Mouse (Mus musculus) kidney, embryonic 16.5 days (tissue): ENCODE results near the gene Chd2. TPM values are rescaled to one million over a fixed set of nuclear protein-coding genes. Genes with fewer than 3 reads are reported as not detected.

ENCODE experiments used
- ATAC-seq: fragments of 200-750 bp; cut with Nextera tagmentation; 2 replicates; pipeline ENCODE4 v1.8.0; 2017; ENCODE audit warnings: moderate TSS enrichment; ENCODE audit not compliant: low FRiP score, low TSS enrichment
- H3K27ac ChIP-seq: fragments of 300-500 bp; sonication (generic); 2 replicates; pipeline ENCODE4 v1.5.1; 2014; ENCODE audit warnings: low read length
- H3K27me3 ChIP-seq: fragments of 300-500 bp; sonication (generic); 2 replicates; pipeline ENCODE4 v1.6.1; 2014; ENCODE audit warnings: low read length, control low read depth, mixed read lengths; ENCODE audit not compliant: insufficient read depth
- H3K36me3 ChIP-seq: fragments of 300-500 bp; sonication (generic); 2 replicates; pipeline ENCODE4 v1.6.1; 2014; ENCODE audit warnings: low read length, control low read depth, mixed read lengths; ENCODE audit not compliant: insufficient read depth
- H3K4me1 ChIP-seq: fragments of 300-500 bp; sonication (generic); 2 replicates; pipeline ENCODE4 v1.6.1; 2014; ENCODE audit warnings: low read length, control low read depth, mixed read lengths; ENCODE audit not compliant: insufficient read depth
- H3K4me2 ChIP-seq: fragments of 300-500 bp; sonication (generic); replicated peaks from 2 replicates; pipeline ENCODE4 v1.6.1; 2014; ENCODE audit warnings: low read depth, low read length
- H3K4me3 ChIP-seq: fragments of 300-500 bp; sonication (generic); 2 replicates; pipeline ENCODE4 v1.5.1; 2014; ENCODE audit warnings: mild to moderate bottlenecking, low read length
- H3K9ac ChIP-seq: fragments of 300-500 bp; sonication (generic); replicated peaks from 2 replicates; pipeline ENCODE4 v1.6.1; 2014; ENCODE audit warnings: low read length
- H3K9me3 ChIP-seq: fragments of 300-500 bp; sonication (generic); 2 replicates; pipeline ENCODE4 v1.6.1; 2016; ENCODE audit warnings: low read length, control low read depth
- WGBS: fragments of 180-500 bp; shearing (Covaris S2); extraction: QIAGEN DNeasy Blood & Tissue Kit; methylation state at CpG from one replicate; pipeline ENCODE4 v1.1.7; 2014; 5-methylcytosine and 5-hydroxymethylcytosine counted together
- polyA plus RNA-seq: library from polyadenylated mRNA; unstranded; fragments of >200 nt; fragmentation: Nextera tagmentation; extraction: Ambion mirVana; gene quantifications from 2 replicates; pipeline ENCODE4 v1.2.1, GENCODE M21; 2015

Gene Chd2
- polyA plus RNA-seq, 1 experiment from 2014 or later: 45.3 TPM

DNA sequence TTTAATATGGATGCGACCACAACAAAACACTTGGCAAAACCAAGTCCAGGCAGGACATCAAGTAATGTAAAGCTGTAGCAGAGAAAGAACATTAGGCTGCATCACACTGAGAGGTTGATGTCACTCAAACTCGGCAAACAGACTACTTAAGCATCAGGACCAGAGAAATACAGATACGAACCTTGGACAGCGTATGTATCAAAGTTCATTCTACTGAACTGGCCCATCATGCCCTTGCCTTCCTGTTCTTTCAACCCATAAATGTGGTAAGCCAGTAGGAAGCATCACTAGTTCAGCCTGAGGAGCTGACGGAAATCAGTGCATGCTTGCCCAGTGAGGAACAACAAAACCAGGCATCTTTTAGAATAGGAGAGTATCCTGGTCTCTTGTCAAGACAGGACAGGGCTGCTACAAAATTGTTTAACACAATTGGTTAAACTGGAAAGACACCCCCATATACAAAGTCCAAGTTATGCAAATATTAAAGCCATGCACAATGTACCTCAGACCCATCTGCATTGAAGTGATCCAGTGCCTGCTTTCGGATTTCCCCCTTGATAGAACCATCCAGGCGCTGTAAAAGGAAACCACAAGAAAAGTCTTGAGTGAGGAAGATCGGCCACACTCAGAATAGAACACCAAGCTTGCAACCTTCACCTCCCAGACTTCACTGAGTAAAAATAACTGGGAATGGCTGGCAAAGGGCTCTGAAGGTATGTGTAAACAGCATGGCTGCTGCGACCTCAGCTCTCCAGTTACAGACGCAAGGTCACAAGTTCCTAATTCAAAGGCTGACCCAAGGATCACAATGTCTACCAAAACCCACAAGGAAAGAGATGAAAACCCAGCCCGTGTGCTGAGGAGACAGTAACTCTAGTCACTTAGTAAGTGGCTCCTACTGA, 63.2 kb downstream of the Chd2 start:
- H3K27me3 ChIP-seq: no peaks in the 10 kb centered on the region
- H3K27ac ChIP-seq: no peak overlapping the region
- WGBS: 76% methylated on average over 11 of the region's 11 CpGs
- no peak overlapping the region for H3K4me3 ChIP-seq
- no peak overlapping the region for H3K9ac ChIP-seq
- H3K9me3 ChIP-seq: no peaks in the 10 kb centered on the region
- peaks cover 76% of the 10 kb centered on the region for H3K36me3 ChIP-seq
- H3K4me2 ChIP-seq: no peak overlapping the region
- no peak for ATAC-seq
- H3K4me1 ChIP-seq: no peaks in the 10 kb centered on the region

DNA sequence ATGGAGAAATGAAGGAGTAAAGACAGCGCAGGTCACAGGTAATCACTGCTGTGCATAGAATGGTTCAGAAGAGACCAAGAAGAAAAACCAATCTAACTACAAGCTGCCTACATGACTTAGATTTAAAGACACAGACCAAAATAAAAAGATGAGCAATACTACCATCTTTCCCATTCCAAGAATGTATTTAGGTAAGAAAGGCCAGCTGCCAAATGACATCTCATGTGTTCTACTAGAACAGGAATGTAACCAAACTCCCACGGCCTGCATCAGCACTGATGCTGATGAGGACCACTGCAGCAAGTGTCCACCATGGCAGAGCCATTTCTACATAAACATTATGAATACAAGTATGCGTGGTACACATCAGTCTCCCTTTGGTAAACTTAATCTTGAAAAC, 73.9 kb downstream of the Chd2 start:
- Histone ChIP-seq H3K36me3 (peaks cover 79% of the 10 kb centered on the region), H3K27ac (no peak overlapping the region), H3K9ac (no peak overlapping the region), H3K27me3 (no peaks in the 10 kb centered on the region), H3K4me1 (no peaks in the 10 kb centered on the region), H3K9me3 (no peaks in the 10 kb centered on the region), H3K4me3 (no peak overlapping the region), H3K4me2 (no peak overlapping the region)
- 94% methylated on average over 3 of the region's 3 CpGs for WGBS
- ATAC-seq: no peak

DNA sequence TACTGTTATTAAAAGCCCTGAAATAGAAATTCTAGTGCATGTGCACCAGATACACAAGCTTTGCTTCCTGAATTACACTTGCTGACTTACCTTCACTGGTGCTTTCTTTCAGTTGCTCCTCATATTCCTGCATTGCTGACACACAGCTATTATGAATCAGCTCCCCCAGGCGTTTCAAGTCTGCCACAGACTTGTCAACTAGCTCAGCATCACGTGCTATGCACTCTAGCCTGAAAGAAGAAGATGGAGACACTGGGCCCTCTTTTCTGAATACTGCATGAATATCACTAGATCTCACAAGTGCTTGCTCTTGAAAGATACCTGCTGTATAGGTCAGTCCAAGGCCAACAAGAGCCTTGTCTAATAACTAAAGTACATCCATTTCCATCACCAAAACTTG, 78.1 kb downstream of the Chd2 start:
- Histone ChIP-seq H3K4me1 (no peaks in the 10 kb centered on the region), H3K4me2 (no peak overlapping the region), H3K9me3 (no peaks in the 10 kb centered on the region), H3K36me3 (peaks cover 83% of the 10 kb centered on the region), H3K4me3 (no peak overlapping the region), H3K9ac (no peak overlapping the region), H3K27ac (no peak overlapping the region), H3K27me3 (no peaks in the 10 kb centered on the region)
- 85% methylated on average over 2 of the region's 2 CpGs for WGBS
- no peak for ATAC-seq

DNA sequence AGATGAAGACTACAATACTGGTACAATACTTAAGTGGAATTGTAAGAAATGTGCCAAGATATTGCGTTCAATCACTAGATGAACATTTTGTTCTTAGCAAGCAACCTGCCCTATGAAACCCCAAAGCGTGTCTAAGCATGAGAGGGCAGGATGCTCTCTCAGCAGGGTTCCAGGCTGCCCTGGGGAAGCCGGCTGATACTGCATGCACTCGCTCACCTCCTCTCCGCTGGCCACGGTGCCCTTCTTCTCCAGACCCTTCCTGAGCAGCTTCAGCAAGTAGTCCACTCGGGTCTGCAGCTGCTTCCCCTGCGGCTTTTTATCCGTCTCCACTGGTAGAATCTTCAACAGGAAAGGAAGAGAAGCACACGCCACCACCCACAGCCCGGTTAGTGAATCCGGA, 87.5 kb downstream of the Chd2 start:
- ATAC-seq: no peak
- H3K4me2 ChIP-seq: no peak overlapping the region
- no peaks in the 10 kb centered on the region for H3K4me1 ChIP-seq
- no peak overlapping the region for H3K27ac ChIP-seq
- H3K9ac ChIP-seq: no peak overlapping the region
- H3K27me3 ChIP-seq: no peaks in the 10 kb centered on the region
- H3K36me3 ChIP-seq: peaks cover 78% of the 10 kb centered on the region
- no peaks in the 10 kb centered on the region for H3K9me3 ChIP-seq
- no peak overlapping the region for H3K4me3 ChIP-seq
- 91% methylated on average over 12 of the region's 12 CpGs for WGBS

DNA sequence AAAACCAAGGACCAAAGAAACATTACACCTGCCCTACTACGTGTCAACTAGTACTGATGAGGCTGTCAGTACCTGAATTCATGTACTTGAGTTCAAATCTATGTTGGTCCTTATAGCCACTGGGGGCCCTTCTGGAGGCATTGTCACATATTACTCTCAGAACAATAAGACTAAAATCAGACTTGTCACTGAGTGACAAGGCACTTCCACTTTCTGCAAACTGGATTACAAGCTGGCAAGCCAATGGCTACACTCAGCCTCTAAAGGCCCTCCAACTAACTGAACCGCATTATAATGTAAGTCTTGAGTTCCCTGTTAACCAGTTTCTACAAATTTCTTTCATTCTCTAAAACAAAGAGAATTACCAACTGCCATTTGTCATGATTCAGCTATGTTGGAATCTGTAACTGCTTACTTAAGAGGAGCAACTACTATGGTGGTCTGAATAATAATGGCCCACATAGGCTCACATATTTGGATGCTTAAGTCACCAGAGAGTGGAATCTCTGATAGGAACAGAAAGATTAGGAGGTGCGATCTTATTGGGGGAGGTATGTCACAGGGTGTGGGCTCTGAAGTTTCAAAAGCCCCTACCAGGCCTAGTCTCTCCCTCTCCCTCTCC, 89.3 kb downstream of the Chd2 start:
- 96% methylated on average over 3 of the region's 3 CpGs for WGBS
- peaks cover 82% of the 10 kb centered on the region for H3K36me3 ChIP-seq
- ATAC-seq: no peak
- no peaks in the 10 kb centered on the region for H3K4me1 ChIP-seq
- no peak overlapping the region for H3K4me2 ChIP-seq
- H3K4me3 ChIP-seq: no peak overlapping the region
- H3K9ac ChIP-seq: no peak overlapping the region
- H3K9me3 ChIP-seq: no peaks in the 10 kb centered on the region
- no peaks in the 10 kb centered on the region for H3K27me3 ChIP-seq
- no peak overlapping the region for H3K27ac ChIP-seq

DNA sequence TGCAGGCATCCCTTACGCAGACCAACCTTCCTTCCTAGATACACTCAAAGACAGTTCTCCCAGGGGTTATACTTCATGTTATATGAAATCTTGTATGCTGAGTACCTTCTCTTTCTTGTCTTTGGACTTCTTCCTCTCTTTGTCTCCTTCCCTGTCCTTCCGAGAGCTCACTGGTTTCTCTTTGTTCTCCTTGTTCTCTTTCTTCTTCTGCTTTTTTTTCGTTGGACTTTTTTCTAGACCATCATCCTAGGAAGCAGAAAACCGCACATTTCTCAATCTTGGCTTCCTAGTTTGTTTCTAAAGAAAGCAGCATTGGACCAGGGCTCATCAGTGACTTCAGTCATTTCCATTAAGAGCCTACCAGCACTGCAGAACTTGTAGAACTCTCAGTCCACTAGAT, 90.0 kb downstream of the Chd2 start:
- H3K9ac ChIP-seq: no peak overlapping the region
- H3K4me1 ChIP-seq: no peaks in the 10 kb centered on the region
- no peak overlapping the region for H3K4me3 ChIP-seq
- no peak overlapping the region for H3K4me2 ChIP-seq
- H3K9me3 ChIP-seq: no peaks in the 10 kb centered on the region
- no peak for ATAC-seq
- no peaks in the 10 kb centered on the region for H3K27me3 ChIP-seq
- no peak overlapping the region for H3K27ac ChIP-seq
- WGBS: 97% methylated on average over 4 of the region's 4 CpGs
- peaks cover 85% of the 10 kb centered on the region for H3K36me3 ChIP-seq

DNA sequence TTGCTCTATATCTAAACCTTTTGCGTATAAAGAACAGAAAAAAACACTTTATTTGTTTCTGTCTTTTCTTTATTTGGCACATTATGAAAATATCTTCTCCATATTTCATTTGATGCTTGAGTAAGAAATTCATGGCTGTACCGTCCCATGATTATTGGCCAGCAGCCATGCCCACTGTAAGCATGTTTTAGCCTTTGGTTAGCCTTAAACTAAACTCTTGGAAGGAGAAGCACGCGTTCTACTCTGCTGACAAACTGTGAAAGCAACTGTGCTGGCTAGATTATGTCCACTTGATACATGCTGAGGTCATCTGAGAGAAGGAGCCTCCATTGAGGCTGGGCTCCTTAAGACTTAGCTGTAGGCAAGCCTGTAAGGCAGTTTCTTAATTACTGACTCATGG, 99.4 kb downstream of the Chd2 start:
- H3K9ac ChIP-seq: no peak overlapping the region
- no peaks in the 10 kb centered on the region for H3K4me1 ChIP-seq
- WGBS: 94% methylated on average over 4 of the region's 4 CpGs
- peaks cover 87% of the 10 kb centered on the region for H3K36me3 ChIP-seq
- H3K4me2 ChIP-seq: no peak overlapping the region
- H3K9me3 ChIP-seq: no peaks in the 10 kb centered on the region
- H3K27ac ChIP-seq: no peak overlapping the region
- no peak for ATAC-seq
- H3K27me3 ChIP-seq: no peaks in the 10 kb centered on the region
- H3K4me3 ChIP-seq: no peak overlapping the region

DNA sequence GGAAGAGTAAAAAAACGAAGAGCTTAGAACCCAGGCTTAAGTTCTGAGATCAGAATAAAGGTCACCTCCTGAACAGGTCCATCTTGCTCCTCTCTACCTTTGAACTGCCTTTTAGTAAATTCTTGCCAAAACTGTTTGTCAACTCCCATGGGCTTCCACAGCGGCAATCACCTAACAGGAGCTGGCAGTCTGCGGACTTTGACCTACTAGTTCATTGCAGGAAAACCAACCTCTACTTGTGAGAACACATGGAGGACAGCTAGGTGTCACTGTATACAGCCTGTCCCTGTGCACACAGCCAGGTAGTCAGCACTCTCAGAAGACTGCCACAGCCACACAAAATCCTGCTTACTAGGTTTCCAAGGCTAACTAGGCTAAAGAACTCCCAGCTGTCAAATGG, 99.8 kb downstream of the Chd2 start:
- ATAC-seq: no peak
- Histone ChIP-seq H3K27ac (no peak overlapping the region), H3K4me3 (no peak overlapping the region), H3K36me3 (peaks cover 83% of the 10 kb centered on the region), H3K9me3 (no peaks in the 10 kb centered on the region), H3K27me3 (no peaks in the 10 kb centered on the region), H3K9ac (no peak overlapping the region), H3K4me2 (no peak overlapping the region), H3K4me1 (no peaks in the 10 kb centered on the region)
- 98% methylated on average over 3 of the region's 3 CpGs for WGBS

DNA sequence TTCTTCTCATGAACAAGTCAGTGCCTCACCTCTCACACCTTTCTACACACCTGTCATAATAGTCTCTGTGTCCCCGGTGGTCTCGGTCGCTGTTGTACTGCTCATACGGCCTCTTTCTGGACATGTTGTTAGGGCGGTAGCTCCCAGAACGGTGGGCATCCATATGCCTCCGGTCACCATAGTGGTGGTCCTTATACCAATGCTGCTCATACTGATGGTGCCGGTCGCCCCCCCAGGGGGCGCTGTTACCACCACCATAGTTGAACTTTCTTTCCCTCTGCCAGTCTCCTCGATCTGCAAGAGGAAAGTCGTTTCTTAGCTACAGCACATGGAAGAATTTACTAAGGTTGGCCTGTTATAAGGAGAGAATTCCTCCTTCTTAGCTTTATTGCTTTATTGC, 105.9 kb downstream of the Chd2 start:
- peaks cover 62% of the 10 kb centered on the region for H3K36me3 ChIP-seq
- H3K27me3 ChIP-seq: no peaks in the 10 kb centered on the region
- no peak overlapping the region for H3K4me3 ChIP-seq
- no peak overlapping the region for H3K9ac ChIP-seq
- H3K27ac ChIP-seq: no peak overlapping the region
- no peaks in the 10 kb centered on the region for H3K9me3 ChIP-seq
- no peak overlapping the region for H3K4me2 ChIP-seq
- 72% methylated on average over 12 of the region's 12 CpGs for WGBS
- no peaks in the 10 kb centered on the region for H3K4me1 ChIP-seq
- 0 out of 2 replicates have a peak, but pooled peaks have one; percentile 31 for ATAC-seq

DNA sequence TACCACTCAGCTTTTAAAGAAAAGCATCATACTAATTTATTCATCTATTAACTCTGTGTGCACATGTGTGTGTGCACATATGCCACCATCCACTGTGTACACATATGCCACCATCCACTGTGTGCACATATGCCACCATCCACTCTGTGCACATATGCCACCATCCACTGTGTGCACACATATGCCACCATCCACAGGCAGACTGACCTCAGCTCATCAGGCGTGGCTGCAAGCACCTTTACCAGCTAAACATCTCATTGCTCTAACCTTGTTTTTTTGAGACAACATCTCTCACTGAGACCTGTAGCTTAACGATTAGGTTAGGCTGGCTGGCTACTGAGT, 107.3 kb downstream of the Chd2 start:
- no peak overlapping the region for H3K4me3 ChIP-seq
- H3K27ac ChIP-seq: no peak overlapping the region
- H3K4me2 ChIP-seq: no peak overlapping the region
- H3K9me3 ChIP-seq: no peaks in the 10 kb centered on the region
- H3K4me1 ChIP-seq: no peaks in the 10 kb centered on the region
- no peak overlapping the region for H3K9ac ChIP-seq
- no peaks in the 10 kb centered on the region for H3K27me3 ChIP-seq
- WGBS: 83% methylated on average over 2 of the region's 2 CpGs
- H3K36me3 ChIP-seq: peaks cover 58% of the 10 kb centered on the region
- no peak for ATAC-seq
